Mouse (Mus musculus) cerebellum, postnatal 4 days (tissue): ENCODE results near the gene Zmat3.

ENCODE experiments used
- DNase-seq, 2 experiments: peaks; one replicate each; pipeline ENCODE4 v3.0.0; 2022; ENCODE audit warnings: low spot score in 2 of 2, mixed read lengths in 1 of 2

Gene Zmat3

GRCm38 (mm10) chr3:32371957-32372356 is 6.1 kb upstream of the Zmat3 start:
- no peak for DNase-seq

DNA sequence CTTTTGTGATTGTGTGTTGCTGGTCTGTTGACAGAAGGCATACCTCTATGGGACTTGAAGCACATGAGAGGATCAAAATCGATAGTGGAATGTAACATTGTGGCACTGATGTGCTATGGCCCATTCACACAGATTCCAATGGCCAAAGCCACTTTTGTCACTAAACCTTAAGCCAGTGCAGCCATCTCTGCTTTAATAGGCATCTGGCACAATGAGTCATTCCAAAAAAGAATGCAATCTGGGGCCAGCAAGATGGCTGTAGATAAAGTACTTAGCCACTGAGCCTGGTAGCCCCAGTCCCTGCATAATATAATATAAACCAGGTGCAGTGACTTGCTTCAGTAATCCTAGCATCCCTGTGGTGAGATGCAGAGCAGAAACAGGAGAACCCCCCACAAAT is 1.7 kb upstream of the Zmat3 start:
- DNase-seq = no peak

DNA sequence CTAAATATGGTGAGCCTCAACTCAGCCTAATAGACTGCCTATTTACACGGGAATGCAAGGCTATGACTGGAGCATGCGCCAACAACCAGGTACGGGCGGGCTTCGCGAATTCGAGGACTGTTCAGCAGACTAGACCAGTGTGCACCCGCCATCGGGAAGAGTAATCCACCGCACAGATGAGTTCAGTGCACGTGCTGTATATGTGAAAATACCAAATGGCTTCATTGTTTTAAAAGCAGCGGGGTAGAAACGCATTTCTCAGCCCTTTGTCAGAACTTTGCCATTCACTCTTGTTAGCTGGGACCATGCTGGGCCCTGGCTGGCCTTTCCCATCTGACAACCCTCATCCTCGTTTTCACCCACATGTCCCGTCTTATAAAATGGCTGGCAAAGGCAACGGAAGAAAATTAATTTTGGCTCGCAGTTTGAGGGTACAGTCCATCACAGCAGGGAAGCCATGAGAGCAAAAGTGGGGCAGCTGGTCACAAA is 476 bp upstream of the Zmat3 start:
- peak in 1 of 2 experiments; percentile 12 for DNase-seq

GRCm38 (mm10) chr3:32364841-32365545 is 821 bp downstream of the Zmat3 start:
- peak in 1 of 2 experiments; percentile 27 for DNase-seq

DNA sequence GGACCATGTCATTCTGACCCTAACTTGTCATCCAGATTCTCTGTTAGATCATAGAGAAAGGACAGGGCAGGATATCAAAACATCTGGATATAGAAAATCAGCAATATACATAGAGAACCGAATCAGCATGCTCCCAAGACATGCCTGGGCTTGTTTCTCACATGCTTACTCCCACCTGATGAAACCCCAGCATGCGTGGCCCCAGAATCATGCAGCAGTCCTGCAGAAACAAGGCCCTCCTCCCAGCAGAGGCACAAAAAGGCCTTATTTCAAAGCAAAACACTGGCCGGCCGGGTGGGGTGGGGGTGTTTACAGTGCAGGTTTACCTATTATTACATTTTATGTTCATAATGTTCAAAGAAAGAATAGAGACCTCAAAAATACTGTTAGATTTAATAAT is 1.6 kb downstream of the Zmat3 start:
- no peak for DNase-seq

GRCm38 (mm10) chr3:32361221-32361620 is 4.6 kb downstream of the Zmat3 start:
- DNase-seq = no peak

DNA sequence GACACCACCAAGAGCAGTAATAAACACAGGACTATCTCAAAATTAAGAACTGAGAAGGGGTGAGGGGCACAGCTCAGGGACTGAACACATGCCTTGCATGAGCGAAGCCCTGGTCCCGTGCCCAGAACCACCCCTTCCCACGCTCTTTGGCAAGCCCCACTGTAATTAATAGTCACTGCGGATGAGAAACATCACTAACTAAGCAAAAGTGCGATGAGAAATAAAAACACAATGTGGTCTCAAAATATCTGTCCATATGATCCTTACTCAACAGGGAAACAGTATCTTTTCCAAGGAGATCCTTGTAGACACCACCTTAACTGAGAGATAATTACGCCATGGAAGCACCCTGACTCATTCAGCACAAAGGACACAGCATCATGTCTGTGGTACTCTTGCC is 17.9 kb downstream of the Zmat3 start:
- DNase-seq = peak in 1 of 2 experiments; percentile 32

GRCm38 (mm10) chr3:32345249-32345648 is 20.6 kb downstream of the Zmat3 start:
- no peak for DNase-seq

DNA sequence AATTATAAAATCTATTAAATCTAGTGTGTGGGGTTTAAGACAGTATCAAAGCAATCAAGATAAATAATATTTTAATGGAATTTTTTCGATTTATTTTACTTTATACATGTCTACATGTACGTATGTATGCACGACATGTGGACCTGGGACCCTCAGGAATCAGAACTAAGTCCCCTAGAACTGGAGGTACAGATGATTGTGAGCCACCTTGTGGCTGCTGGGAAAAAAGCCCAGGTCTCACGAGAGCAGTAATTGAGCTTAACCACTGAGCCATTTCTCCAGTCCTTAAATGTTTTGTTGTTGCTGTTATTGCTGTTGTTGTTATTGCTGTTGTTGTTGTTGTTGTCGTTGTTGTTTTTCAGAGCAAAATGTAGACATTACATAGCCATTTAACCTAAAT is 21.0 kb downstream of the Zmat3 start:
- no peak for DNase-seq

DNA sequence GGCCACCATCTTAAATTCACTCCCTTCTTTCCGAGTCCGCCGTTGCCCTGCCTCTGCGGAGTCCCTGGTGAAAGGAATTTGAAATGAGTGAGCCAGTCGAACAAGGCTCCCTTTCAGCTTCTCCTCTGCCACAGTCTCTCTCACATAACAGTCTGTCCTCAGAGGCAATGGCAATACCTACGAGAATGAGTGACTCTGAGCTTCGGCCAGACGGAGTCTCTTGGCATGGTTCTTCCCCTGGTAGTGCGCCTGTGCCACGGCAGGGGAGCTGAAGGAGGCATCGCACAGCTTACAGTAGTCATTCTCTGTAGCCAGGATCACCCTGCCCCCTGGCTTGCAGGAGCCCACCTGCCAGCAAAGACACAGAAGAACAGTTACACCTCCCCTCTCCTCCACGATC is 22.4 kb downstream of the Zmat3 start:
- DNase-seq = no peak

- DNase-seq = no peak
These were observed 24.4 kb downstream of the Zmat3 start for GRCm38 (mm10) chr3:32341434-32341833.

GRCm38 (mm10) chr3:32338231-32338630 is 27.6 kb downstream of the Zmat3 start:
- no peak for DNase-seq

DNA sequence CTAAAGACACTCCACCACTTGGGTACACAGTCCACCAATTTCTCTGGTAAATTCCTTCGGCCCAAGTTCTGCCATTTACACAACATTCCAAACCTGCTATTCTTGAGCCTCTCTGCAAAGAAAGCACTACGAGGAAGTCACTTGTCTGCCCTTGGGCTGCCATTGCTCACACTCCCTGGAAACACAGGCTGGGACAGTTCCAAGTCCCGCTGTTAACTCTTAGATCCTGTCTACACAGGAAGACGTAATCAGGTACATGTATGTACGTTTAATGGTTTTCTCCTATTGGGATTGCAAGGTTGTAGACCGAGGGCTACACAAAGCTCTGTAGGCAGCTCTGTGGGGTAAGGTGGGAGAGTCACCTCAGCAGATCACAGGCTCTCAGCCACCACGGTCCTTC is 28.0 kb downstream of the Zmat3 start:
- DNase-seq = no peak

- no peak for DNase-seq
These were observed 30.9 kb downstream of the Zmat3 start for GRCm38 (mm10) chr3:32334901-32335300.

GRCm38 (mm10) chr3:32333456-32334086 is 32.2 kb downstream of the Zmat3 start:
- peak; percentile 72 to 81 for DNase-seq

DNA sequence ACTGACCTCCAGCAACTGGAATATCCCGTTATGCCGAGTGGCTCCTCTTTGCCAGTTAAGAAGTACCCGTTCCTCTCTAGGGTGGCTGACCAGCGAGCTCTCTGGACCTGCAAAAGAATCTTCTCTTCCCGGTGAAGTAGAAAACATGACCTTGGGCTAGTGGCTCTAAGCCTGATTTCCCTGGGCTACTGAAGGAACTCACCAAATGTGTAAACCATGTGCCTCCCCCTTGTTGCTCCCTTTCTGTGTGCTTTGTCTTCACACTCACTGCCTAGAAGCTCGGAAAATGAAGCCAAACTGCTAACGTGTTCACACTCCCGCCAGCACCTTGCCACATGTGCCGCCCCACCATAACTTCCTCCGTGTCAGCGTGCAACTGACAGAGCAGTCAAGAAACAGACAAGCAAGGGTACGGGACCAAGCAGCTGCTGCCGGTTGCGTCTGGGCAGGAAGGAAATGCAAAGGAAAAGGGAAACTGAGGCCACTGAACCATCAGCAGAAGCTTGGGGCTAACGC is 47.9 kb downstream of the Zmat3 start:
- no peak for DNase-seq

DNA sequence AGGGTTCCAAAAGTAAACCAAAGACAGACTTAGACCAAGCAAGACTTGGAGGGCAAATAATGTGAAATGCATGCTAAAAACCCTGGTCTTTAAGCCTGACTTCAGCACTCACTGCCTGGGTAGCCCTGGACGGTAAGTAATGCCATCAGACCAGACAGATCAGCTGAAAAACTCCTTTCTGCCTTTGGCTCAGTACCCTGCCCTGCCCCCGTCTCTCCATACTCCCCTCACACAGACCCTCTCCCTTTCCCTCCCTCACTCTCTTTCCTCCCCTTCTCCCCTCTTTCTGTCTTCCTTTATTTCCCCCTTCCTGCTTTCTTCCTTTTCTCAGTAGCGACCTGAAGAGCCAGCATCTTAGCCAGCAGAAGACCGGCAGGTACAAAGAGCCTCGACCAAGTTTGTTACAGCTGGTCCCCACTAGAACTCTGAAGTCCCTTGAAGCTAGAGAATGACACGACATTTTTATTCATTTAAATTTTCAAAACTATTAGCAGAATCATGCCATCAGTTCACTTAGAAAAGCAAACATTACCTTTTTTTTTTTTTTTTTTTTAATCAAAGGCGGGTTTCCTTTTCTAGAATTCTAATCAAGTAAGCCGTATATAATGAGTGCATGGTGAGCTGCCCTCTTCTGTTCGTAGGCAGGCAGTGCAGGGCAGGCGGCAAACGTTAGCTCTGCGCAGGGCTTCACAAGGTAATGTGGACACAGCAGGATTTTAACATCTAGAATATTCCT is 48.5 kb downstream of the Zmat3 start:
- peak in 1 of 2 experiments; percentile 52 for DNase-seq

GRCm38 (mm10) chr3:32314746-32315145 is 51.1 kb downstream of the Zmat3 start:
- DNase-seq = no peak

DNA sequence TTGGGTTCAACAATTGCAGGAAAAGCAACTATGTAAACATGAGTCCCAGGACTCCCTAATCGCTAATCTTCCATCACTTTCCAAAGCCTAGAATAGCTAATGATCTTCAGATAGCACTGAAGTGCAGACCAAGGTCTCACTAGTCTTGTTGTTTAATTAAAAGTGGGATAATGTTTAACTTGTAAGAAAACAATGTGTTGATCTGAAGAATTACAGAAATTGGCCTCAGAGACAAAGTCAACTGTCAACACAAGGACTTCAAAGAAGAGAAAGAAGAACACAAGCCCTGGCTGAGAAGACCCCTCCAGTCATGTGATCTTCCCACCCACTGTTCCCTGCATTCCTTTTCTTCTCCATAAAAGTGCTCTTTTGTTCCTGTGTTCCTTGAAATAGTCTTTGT is 61.6 kb downstream of the Zmat3 start:
- no peak for DNase-seq

DNA sequence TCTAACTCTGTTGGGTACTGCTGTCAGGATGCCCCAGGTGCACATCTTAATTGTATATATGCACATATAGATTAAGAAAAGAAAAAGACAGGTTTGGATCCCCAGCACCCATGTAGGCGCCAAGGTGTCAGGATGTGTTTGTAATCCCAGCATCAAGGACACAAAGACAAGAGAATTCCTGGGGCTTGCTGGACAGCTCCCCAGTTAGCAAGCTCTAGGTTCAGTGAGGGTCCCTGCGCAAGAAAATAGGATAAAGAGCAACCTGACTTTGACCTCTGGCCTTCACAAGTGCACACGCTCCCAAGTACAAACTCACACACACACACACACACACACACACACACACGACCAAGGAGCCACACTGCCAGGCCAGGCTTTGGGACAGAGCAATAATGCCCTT is 73.8 kb downstream of the Zmat3 start:
- DNase-seq = no peak
